In the genomic region with DNA sequence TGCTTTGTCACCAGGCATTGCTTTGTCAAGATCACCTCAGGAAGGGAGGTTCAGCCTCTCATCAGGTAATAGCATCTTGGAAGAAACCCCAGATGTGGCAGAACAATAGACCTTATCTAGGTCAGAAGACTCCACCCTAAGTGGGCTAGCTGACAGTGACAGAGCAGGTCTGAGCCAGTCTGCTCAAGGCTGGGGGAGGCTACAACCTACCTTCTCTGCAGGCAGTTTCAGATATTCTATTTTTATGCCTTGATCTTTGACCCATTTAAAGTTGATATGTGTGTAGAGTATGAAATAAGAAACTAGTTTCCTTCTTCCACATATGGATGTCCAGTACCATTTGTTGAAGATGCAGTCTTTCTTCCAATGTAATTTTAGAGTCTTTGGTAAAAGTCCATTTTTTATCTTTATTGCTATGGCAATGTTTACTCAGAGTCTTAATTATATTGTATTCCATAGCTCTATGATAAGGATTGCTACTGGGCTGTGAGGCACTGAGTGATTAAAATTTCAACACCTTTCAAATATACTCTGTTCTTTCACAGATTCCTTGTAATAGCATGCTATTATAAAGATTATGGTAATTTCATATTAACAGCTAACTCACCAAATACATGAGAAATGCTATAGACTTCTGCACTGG, we compare ENCODE assay signal across 25 mouse cellular contexts.
A peak's percentile ranks its signal among the peaks of the same experiment; 100 is the strongest.
DNase-seq lines count a peak whose midpoint lies in the region; ATAC-seq lines count a peak whose summit lies in the region.
"Had no signal": no experiment of that assay in that cellular context is flagged by ENCODE, and none has a peak within 500 bp of the region (broad histone marks: within the 10 kb centered on the region; RNA-seq: fewer than 3 reads in every experiment).

No protein-coding gene starts in this region.

- no peaks in the 10 kb centered on the region for H3K9me3 ChIP-seq in intestine, embryonic 16.5 days (ENCODE audit: control insufficient read depth, low read length)
- H3K9me3 ChIP-seq: forebrain, embryonic 10.5 days; forebrain, embryonic 13.5 days; heart, embryonic 15.5 days had no signal

- H3K4me2 ChIP-seq in intestine, embryonic 16.5 days (ENCODE audit: low read depth, low read length), result no peak overlapping the region
- H3K4me2 ChIP-seq: forebrain, embryonic 13.5 days; heart, embryonic 12.5 days; heart, embryonic 15.5 days; hindbrain, embryonic 13.5 days had no signal

- ATAC-seq in intestine, embryonic 16.5 days, result peak; percentile 92
- ATAC-seq in activated CD4-positive, CD25-positive, alpha-beta regulatory T cell, adult 4 months, result no peak
- ATAC-seq: forebrain, embryonic 13.5 days; forebrain, postnatal 0 days; hindbrain, embryonic 16.5 days had no signal

- H3K36me3 ChIP-seq in intestine, embryonic 16.5 days (ENCODE audit: control insufficient read depth, insufficient read depth, low read length), result no peaks in the 10 kb centered on the region
- H3K36me3 ChIP-seq: forebrain, embryonic 10.5 days; heart, embryonic 12.5 days; heart, embryonic 15.5 days; hindbrain, embryonic 10.5 days; hindbrain, embryonic 13.5 days had no signal

- H3K4me3 ChIP-seq in intestine, embryonic 16.5 days (ENCODE audit: low read length), result no peak overlapping the region
- H3K4me3 ChIP-seq: forebrain, embryonic 10.5 days; forebrain, embryonic 13.5 days; gastrocnemius, adult 2 months; heart, embryonic 12.5 days; heart, embryonic 15.5 days; hindbrain, embryonic 10.5 days; hindbrain, embryonic 13.5 days had no signal

- no peak overlapping the region for H3K27ac ChIP-seq in intestine, embryonic 16.5 days (ENCODE audit: low read length)
- H3K27ac ChIP-seq: forebrain, embryonic 10.5 days; forebrain, embryonic 13.5 days; gastrocnemius, adult 2 months; heart, embryonic 15.5 days; hindbrain, embryonic 10.5 days; hindbrain, embryonic 13.5 days had no signal

- no peaks in the 10 kb centered on the region for H3K27me3 ChIP-seq in intestine, embryonic 16.5 days (replicated peaks; ENCODE audit: control insufficient read depth, insufficient read depth, low read length)
- H3K27me3 ChIP-seq: forebrain, embryonic 13.5 days; heart, embryonic 12.5 days; heart, embryonic 15.5 days; hindbrain, embryonic 13.5 days had no signal

- peak; percentile 7 for DNase-seq in retina, postnatal 1 day
- DNase-seq in retina, embryonic 14.5 days (ENCODE audit: low spot score), result no peak
- DNase-seq in R1 (ENCODE audit: low read depth, low spot score), result peak; percentile 5
- DNase-seq in urinary bladder, postnatal 36 days (ENCODE audit: low spot score in 2 of 2), result no peak
- DNase-seq: adrenal gland, adult 2 months; adrenal gland, postnatal 14 days; cerebellum, adult 11-12 months; cerebellum, adult 8-10 months; cerebellum, postnatal 10 days; forebrain, postnatal 0 days; gastrocnemius, adult 2 months; gastrocnemius, postnatal 14 days; heart, adult 18-20 months; heart, postnatal 10 days; heart, postnatal 36 days; kidney, adult 11 months had no signal

- H3K9ac ChIP-seq in intestine, embryonic 16.5 days (ENCODE audit: low read depth, low read length), result no peak overlapping the region
- H3K9ac ChIP-seq: forebrain, embryonic 13.5 days; forebrain, postnatal 0 days; heart, embryonic 12.5 days; heart, embryonic 15.5 days; hindbrain, embryonic 13.5 days had no signal

- no peaks in the 10 kb centered on the region for H3K4me1 ChIP-seq in intestine, embryonic 16.5 days (ENCODE audit: control insufficient read depth, insufficient read depth, low read length)
- H3K4me1 ChIP-seq: heart, embryonic 12.5 days; heart, embryonic 15.5 days; hindbrain, embryonic 13.5 days had no signal

Comparison
In these comparisons a context has a peak if more than half of its experiments do, and no peak if none do; other contexts are left out.
1. DNase-seq: peak in retina, postnatal 1 day (single experiment) and R1 (single experiment); none in retina, embryonic 14.5 days (single experiment) and urinary bladder, postnatal 36 days (0 of 2).